Mouse (Mus musculus) urinary bladder, postnatal 14 days (tissue): ENCODE data around the gene Ccdc152.
"Not testable (repeated sequence)": the region's sequence is repeated elsewhere in the genome, so short reads cannot be mapped to it uniquely, and the experiment has no call there.

ENCODE experiments used
- DNase-seq: peaks from one replicate; pipeline ENCODE4 v3.0.0; 2021; ENCODE audit warnings: low spot score

Gene Ccdc152

GRCm38 (mm10) chr15:3277391-3277790 lies 25.9 kb downstream of the Ccdc152 start:
- DNase-seq = no peak

DNA sequence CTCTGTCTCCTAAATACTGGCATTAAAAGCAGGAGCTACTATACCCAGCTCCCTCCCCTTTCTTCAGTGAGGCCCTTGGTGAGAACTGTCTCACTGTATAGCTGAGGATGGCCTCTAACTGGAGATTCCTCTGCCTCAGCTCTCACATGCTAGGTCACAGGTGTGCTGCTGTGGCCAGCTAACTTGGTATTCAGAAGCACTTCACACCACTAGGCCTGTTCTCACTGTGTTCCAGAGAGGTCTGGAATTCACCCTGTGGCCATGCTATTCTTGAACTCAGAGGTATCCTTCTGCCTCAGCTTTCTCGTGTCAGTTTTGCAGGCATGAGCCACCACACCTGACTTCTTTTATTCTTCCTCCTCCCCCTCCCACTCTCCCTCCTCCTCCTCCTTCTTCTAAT lies 30.1 kb downstream of the Ccdc152 start:
- no peak for DNase-seq

DNA sequence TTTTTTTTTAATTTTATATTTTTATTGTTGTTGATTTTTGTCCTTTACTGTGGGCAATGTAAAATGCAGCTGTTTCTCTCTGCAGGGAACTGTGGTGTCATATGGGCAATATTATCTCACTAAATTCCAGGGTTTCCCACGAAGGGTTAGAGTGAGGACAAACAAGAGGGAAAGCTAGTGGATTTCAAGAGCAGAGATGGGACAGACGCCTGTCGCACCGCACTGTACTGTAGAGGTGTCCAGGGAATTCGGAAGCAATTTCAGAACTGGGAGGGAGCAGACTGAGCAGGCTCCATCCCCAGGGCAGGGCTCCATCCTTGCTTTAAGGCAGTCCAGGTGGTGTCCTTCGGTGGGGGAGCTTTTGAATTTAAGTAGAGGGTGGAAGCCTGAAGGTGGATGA lies 32.1 kb downstream of the Ccdc152 start:
- no peak for DNase-seq

- DNase-seq = peak; percentile 82
Observed at GRCm38 (mm10) chr15:3270646-3271077, 32.7 kb downstream of the Ccdc152 start.

DNA sequence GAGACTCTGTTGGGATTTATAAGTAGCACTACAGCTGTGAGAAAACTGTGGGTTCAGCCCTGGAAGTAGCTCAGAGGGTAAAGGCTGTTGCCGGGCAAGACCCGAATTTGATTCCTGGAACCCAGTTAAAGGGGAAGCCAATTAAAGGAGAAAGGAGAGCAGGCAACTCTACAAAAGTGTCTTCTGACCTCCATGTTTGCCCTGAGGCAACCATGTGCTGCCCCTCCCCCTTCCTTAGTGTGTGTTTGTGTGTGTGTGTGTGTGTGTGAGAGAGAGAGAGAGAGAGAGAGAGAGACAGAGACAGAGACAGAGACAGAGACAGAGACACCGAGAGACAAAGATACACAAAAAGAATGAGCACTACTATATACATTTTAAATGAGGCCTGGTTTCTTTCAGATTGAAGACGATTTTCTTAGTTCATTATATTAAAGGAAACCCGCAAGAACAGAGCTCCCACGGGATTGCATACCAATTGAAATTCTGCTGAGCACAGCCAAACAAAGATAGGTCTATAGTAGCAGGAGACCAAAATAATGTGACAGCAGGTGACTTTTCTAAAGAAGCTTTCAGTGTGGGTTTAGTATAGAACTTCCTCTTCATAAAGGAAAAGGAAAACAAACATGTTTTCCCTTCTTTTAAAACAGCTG lies 33.2 kb downstream of the Ccdc152 start:
- no peak for DNase-seq

DNA sequence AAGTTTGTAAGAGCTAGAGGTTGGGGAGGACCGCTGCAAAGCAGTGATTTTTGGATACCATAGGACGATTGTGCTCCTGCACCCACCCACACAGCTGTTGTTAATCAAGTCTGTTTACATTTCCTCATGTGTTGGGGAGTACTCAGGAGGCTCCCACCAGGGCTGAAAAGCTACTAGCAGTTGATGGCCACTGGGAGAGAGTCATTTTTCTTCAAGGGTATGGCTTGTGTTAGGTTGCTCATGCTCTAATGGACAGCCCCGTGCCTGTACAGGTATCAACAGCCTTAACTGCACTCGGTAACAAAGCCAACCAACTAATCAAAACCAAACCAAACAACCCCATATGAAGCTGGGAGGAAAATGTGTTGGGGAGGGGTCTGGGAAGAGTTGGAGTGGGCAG lies 33.8 kb downstream of the Ccdc152 start:
- DNase-seq = no peak

GRCm38 (mm10) chr15:3268247-3268646 lies 35.1 kb downstream of the Ccdc152 start, which contains the start of gene Selenop:
Selenop (plus strand) TSS chr15:3268547.
- no peak for DNase-seq

DNA sequence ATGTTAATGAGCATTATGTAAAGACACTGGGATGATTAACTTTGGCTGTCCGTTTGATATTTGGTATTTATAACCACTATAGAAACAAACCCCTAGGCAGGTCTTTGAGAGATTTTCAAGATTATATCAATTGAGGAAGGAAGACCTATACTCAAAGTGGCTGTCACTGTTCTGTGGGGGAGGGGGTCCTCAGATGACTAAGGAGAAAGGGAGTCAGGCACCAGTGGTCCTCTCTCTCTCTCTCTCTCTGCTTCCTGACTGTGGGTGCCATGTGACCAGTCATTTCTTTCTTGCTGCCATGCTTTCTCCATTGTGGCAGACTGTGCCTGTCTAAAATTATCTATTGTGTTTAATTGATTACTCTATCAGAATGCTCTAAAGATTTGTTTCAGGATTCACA lies 38.5 kb downstream of the Ccdc152 start:
- DNase-seq = no peak

DNA sequence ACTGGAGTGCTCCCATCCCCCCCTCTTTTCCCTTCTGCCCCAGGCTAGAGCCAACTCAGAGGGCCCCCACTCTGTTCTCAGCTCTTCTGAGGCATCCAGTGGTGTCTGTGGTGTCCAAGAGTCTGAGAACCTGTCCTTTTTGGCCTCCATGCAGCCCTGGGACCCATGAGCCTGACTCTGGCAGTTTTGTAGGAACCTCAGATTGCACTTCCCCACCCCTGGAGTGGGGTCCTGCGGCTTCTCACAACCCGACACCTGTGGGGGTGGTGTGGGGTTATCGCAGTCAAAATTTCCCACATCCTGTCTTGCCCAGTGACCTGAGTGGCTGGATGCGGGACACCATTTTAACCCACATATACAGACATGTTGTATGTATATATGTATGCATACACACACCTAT lies 39.0 kb downstream of the Ccdc152 start:
- DNase-seq = no peak

DNA sequence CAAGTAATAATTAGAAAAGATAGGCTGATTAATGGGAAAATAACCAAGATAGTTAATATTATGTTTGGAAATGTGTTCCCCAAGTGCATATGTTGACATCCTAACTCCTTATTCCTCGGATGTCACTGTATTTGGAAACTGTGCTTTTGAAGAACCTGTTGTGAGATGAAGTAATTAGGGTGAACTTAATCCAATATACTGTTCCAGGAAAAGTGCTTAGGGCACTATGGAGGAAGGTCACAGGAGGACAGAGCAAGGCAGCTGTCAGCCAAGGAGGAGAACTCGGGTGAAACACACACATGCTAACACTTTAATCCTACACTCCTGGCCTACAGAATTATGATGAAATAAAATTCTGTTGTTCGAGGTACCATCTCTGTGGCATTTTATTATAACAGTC lies 40.4 kb downstream of the Ccdc152 start:
- DNase-seq = no peak

- DNase-seq = no peak
Observed at GRCm38 (mm10) chr15:3260309-3260708, 43.0 kb downstream of the Ccdc152 start.

DNA sequence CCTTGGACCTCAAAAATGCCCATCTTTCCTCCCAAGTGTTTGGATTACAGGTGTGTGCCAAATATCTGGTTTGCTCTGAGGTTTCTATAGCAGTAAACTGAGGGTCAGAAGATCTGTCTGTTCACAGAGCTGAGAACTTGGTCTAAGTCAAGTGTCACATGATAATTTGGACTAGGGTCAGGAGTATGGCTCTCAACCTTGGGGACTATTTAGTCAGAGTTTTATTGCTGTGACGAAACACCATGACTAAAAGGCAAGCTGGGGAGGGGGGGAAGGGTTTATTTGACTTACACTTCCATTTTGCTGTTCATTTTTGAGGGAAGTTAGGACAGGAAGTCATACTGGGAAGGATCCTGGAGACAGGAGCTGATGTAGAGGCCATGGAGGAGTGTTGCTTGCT lies 44.3 kb downstream of the Ccdc152 start:
- DNase-seq = no peak

DNA sequence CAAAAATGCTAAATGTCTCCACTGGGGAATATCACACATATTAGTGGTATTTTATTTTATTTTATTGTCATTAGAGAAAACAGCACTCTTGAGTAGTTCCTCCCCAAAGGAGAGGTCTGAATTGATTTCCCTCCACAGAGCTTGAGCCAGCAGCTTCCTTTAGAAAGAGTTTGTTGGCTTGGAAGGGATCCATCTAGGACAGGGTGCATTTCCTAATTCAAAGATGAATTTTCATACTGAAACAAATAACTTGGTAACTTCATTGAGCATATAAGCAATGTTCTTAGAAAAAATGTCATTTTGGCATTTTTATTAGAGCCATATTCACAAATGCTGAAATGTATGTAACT lies 51.6 kb downstream of the Ccdc152 start:
- DNase-seq = no peak

DNA sequence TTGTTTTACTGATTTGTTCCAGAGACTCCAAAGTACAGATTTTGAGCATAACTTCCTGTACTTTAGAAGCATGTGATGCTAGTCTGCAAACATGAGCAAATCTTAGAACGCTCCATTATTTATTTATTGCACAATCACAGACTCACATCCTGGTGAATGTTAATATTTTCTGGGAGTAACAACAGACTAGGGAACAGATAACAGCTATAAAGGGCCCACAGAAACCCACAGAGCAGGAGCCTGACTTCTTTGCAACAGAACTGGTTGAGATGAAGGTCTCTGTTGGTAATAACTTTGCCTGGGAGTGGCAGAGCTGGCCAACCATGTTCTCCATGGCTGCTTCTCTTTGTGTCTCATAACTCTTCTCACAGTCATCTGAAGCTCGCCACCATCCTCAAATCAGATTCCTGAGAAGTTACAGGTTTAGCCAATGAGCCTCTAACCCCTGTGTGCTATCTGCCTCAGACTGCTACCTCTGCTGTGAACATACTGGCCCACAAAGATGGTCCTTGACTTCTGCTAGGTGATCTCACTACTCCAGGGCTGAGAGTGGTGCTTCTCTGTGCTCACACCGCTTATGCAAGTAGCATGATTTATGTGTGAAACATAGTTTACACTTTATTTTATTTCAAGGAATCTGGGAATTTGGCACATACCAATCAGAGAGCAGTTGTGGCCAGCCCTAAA lies 52.2 kb downstream of the Ccdc152 start:
- peak; percentile 28 for DNase-seq

GRCm38 (mm10) chr15:3250620-3251019 lies 52.7 kb downstream of the Ccdc152 start:
- DNase-seq = no peak

DNA sequence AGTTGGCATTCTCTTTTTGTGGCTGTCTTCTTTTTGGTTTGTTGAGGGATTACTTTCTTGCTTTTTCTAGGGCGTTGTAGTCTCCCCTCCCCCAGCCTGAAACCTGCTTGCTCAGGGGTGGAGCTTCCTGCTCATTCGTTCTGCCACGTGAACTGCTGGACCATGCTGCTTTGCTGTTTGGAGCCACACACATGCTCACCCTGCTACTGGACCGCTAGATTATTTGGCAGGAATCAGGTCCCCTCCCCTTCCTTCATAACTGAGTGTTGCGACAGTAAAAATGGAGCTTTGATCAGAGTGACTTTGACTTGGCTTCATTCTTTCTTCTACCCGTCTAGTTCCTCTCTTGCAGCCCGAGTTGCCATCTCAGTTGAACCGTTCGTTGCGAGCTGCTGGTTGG lies 58.3 kb downstream of the Ccdc152 start:
- not testable (repeated sequence) for DNase-seq

DNA sequence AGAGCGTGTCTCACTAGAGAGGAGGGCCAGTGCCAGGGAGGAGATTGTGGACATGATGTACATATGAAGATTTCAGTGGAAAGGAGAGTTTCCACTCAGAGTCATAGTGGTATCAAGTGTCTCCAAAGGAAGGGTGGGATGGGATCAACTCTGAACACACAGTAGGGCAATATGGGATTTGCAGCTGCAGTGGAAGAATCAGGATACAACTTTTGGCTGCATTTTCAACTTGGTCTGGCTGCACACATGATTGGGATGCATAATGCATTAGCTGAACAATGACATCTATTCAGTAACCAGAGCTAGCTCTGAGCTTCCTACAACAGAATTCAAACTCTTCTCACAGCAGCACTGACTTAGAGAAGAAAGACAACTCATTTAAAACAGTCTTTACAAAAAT lies 65.4 kb downstream of the Ccdc152 start:
- DNase-seq = no peak

DNA sequence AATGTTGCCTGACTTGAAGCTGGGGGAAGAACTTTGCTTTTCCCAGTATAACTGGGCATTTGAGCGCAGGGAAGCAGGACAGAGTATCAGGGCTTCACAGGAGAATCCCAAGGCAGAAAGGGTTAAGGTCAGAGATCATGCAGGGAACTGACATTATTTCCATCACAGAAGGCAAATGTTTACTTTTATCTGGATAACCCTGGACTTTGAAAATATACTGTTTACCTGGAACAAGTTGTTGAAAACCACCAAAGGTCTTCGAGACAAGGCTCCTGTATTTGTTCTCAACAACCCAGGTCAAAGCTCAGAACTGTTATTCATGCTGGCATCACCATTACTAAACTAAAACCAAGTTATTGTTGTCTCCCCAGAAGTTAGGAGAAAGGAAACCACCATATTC lies 67.0 kb downstream of the Ccdc152 start:
- DNase-seq = no peak

GRCm38 (mm10) chr15:3233837-3234551 lies 69.3 kb downstream of the Ccdc152 start:
- DNase-seq = no peak

GRCm38 (mm10) chr15:3232168-3232835 lies 71.0 kb downstream of the Ccdc152 start:
- DNase-seq = no peak

DNA sequence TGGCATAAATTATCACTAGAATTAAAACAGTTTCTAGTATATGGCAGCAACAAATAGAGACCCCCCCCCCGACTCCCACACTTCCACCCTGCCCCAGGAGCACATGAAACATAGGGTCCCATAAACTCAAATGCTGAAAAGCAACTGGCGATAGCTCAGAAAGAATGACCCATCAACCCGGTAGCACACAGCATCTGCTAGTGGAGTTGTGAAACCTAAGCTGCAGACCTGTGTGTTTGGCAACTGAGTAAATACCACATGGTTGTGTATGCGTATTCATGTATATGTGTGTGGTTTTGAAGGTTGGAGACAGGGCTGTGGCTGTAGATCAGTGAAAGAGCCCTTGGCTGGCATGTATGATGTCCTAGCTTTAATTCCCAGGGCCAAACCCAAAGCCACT lies 72.3 kb downstream of the Ccdc152 start:
- no peak for DNase-seq
